Mouse (Mus musculus): ENCODE measurements around the gene Fam43a.

The Fam43a gene

DNA sequence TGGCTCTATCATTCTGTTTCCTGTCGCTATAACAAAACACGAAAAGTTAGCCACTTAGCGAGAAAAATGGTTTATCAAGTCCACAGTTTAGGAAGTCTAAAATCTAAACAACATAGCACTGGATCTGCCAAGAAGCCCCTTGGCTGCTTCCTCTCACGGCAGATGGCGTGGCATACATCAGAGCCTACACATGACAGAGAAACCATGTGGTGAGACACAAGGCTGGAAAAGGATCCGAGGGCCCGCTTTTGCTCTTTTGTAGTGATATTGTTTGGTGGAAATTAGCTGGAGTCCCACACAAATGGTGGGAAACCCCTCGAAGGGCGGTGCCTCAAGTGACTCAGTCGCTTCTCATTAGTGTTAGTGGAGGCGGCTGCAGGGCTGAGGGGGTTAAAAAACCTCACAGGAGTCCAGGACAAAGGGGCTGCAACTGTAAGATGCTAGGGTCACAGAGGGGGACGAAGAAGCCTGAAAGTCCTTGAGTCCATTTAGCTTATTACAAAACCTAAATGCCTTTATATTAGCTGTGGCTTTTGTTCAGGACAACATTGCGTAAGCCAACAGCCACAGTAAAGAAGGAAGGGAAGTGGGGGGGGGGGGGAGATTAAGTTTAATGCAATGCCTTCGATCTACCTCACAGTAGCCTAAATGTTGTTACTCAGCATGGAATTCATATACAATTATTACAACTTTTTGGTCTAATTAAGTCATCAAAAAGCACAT is 3.5 kb upstream of the Fam43a start:
- no peak for DNase-seq (ENCODE audit: low spot score in 2 of 2)

DNA sequence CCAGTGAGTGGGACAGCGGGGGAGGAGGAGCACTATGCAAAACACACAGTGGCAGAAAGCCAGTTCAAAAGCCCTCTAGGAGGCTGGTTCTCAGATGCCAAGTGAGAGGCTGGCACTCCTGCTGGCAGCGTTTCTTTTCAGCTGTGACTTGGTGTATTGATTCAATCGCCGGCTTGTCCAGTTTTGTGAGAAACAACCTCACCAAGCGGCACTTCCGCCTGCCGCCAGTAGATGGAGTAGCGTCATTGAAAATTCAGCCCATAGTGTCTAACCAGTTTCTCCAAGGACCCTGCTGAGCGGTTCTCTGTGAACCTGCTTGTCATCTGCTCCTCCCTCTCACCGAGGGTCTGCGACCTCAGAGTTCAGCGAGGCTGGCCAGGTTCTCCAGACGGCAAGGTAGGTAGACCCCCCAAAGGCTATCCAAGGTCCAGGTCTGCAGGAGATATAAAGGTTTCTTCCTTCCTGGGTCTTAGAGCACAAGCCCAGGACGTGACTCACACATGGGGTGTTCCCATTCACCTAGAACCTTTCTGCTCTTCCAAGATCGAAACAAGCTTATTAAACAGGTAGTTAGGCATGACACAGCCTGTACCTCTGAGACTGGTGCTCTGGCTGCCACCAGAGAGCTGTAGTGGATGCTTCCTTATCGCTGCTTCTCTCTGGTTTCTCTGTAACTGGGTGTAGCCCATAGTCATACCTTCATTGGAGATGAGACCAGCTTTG is 2.4 kb upstream of the Fam43a start:
- peak; percentile 95 to 97 for DNase-seq (ENCODE audit: low spot score in 2 of 2)

DNA sequence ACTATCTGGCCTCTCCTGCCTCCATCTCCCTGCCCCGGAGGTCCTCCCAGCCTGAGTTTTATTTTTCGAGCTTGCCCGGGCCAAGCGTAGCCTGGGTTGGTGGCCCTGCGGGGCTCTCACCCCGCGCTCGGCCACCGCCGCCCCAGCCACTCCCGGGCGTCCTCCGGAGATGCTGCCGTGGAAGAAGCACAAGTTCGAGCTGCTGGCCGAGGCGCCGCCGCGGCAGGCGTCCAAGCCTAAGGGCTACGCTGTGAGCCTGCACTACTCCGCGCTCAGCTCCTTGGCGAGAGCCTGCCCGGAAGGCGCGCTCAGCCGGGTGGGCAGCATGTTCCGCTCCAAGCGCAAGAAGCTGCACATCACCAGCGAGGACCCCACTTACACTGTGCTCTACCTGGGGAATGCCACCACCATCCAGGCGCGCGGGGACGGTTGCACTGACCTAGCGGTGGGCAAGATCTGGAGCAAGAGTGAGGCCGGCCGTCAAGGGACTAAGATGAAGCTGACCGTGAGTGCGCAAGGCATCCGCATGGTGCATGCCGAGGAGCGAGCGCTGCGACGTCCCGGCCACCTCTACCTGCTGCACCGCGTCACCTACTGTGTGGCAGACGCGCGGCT is 1.0 kb downstream of the Fam43a start:
- DNase-seq (ENCODE audit: low spot score in 2 of 2): peak; percentile 22 to 33

DNA sequence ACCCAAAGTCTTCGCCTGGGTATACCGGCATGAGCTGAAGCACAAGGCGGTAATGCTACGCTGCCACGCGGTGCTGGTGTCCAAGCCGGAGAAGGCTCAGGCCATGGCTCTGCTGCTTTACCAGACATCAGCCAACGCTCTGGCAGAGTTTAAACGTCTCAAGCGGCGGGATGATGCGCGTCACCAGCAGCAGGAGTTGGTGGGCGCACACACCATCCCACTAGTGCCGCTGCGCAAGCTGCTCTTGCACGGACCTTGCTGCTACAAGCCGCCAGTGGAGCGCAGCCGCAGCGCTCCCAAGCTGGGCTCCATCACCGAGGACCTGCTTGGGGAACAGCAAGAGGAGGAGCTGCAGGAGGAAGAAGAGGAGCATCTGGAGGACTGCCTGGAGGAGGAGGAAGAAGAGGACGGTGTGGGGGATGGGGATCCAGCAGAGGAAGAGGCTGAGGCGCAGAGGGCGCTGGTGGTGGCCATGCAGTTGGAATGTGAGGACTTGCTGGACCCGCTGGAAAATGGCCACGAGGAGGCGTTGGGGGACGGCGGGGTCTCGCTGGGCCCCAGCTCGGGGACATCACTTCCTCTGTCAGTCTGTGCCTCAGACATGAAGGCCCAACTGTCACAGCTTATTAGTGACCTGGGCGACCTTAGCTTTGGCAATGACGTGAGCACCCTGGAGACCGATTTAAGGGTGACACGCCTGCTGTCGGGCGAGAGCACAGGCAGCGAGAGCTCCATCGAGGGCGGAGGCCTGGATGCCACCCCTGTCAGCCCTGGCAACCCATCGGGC is 1.7 kb downstream of the Fam43a start:
- peak; percentile 27 to 30 for DNase-seq (ENCODE audit: low spot score in 2 of 2)

DNA sequence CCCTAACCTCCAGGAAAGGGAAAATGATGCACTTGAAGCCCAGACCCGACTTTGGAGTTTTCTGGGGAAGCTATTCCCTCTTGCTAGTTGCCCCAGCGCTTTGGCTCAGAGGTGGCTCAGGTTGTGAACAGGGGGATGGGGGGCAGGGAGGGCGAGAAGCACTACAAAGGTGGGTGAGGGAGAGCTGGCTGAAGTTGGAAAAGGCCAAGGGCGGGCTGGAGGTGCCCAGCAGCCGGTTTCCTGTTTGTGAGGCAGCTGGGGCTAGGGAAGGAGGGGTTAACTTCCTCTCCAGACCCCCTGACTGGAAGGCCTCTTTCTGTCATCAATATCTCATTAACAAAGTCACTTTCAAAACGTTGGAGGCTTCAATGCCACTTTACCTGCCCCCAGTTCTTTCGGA is 2.4 kb downstream of the Fam43a start:
- DNase-seq (ENCODE audit: low spot score in 2 of 2): no peak

DNA sequence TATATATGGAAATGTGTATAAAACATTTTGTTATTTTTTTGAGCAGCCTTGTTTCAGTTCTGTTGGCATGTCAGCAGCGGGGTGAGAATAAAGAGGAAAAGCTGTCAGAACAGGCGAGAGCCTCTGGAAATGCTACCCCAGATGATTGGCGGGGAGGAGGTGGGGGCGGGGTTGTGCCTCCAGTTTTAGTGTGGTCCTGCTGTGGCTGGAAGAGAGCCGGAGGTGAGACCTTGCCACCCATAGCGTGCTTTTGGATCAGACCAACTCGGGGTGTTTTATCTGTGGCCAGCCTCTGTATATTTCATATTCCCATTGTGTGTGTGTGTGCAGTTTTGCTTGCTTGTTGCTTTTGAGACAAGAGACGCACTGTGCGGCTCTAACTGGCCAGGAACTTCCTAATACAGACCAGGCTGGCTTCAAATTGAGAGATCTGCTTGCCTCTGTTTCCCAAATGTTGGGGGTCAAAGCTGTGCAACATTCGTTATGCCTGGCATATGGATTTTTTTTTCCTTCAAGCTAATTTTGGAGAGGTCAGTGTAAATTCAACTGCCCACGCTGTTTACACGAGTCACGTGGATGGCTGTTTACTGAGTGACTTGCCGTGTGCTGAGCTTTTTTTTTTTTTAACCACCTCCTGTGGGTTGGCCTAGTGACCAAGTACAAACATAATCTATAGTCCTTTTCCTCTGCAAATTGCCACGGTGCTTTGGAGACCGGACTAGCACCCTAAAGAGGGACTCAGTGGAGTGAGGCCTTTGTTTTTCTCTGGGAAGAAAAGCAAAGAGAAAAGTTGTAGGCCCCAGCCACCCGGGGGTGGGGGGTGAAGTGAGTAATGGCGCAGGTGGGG is 3.4 kb downstream of the Fam43a start:
- DNase-seq (ENCODE audit: low spot score in 2 of 2): no peak

DNA sequence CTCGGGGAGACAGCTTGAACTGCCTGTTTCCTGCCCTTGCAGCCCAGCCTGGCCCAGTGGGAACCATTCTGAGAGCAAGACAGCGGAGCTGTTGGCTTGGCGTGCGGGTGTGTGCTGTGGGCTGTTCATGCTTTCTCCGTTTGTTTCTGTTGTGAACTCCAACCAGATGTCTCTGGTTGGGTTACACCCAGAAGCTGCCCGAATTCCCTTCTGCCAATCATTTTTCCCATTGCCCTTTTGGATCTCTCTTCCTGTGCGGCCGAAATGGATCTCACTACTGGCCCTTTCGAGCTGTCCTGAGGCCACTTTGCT is 4.0 kb downstream of the Fam43a start:
- no peak for DNase-seq (ENCODE audit: low spot score in 2 of 2)

DNA sequence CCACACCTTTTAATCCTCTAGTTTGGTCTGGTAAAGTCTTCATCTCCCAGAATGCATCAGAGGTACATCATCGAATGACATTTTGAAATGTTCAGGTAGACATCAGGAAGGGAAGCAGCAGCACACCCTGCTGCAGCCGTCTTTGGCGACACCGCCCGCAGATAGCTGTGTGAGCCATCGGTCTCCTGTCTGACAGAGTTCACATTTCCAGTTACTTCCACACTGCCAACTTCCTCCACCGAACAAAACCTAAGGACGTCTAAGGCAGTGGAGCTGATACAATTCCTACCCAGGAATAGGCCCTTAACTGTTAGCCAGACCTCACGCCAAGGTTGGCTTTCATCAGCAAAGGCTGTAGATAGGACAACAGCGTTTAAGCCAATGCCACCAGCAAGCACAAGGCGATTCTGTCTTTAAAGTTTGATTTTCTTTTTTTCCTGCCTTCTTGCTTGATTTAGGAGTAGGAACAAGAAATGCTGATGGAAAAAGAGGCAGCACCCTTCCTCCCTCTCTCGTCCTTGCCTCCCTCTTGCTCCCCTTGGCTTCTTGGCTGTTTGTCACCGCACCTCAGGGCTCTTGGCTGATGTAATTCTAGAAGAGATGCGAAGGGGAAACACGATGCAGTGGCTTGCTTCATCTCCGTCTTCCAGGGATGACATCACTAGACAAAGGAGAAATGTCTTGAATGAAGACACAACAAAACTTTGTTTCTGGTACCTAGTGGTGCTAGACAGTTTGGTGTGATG is 4.7 kb downstream of the Fam43a start:
- no peak for DNase-seq (ENCODE audit: low spot score in 2 of 2)

DNA sequence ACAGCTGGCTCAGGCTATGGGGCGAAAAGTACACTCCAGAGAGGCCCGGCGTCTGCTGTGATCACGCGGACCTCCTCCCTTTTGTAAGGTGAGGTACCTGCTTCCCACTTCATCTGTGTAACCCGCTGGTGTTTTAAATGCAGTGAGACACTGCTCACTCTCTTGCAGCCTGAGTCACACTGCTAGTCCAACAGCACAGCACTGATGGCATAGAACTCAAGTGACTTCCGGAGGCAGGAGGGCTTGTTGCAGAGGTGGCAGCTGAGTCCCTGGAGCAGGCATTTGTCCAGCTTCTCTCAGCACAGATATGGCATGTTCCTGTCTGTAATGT is 5.2 kb downstream of the Fam43a start:
- DNase-seq (ENCODE audit: low spot score in 2 of 2): no peak

DNA sequence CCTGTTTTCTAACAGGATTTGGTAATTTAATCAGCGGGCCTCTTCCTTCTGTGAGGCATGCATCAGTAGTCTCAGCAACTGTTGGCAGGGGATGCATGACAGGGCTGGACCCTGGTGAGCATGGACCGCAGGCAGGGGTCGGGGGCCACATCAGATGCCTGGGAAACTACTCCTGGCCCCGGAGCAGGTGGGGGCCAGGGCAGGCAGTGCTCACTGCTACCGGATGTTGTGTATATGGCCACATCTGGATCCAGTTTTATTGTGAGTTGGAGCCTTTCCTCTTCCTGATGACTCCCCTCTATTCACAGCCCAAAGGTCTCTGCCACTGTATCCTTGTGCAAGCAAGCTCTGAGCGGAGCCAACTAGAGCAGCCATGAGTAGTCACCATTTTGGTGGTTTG is 6.0 kb downstream of the Fam43a start:
- no peak for DNase-seq (ENCODE audit: low spot score in 2 of 2)

DNA sequence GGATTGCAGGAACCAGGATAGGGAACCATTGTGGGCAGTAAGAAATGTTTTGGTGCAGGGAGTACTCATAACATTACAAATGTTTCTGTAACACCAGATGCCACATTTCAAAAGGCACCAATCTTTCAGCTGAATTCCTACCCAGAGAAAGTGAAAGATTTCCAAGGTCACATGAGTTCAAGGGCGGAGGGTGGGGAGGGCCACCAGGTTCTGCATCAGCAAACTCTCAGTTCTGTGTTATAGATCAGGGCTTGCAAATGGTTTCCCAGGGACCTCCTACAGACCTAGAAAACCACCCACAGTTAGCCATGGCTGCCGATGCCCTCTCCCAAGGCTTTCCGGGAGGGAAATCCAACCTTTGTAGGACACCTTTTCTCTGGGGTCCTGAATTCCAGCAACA is 8.3 kb downstream of the Fam43a start:
- no peak for DNase-seq (ENCODE audit: low spot score in 2 of 2)

DNA sequence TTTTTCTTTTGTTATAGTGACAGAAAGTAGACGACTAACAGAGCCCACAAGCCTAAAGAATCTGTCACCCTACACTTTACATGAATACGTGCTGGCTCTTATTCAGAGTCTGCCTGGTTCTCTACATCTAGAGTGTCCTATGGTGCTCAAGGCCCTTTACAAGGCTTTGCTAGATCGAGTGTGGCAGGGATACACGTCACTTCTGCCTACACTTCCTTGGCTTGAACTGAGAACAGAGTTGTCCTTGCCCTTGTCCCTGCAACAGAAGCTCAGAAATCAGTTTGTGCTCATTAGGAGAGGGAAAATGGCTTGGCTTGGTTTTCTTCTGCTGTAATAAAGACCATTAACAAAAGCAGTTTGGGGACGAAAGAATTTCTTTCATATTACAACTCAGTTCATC is 11.8 kb downstream of the Fam43a start:
- no peak for DNase-seq (ENCODE audit: low spot score in 2 of 2)

DNA sequence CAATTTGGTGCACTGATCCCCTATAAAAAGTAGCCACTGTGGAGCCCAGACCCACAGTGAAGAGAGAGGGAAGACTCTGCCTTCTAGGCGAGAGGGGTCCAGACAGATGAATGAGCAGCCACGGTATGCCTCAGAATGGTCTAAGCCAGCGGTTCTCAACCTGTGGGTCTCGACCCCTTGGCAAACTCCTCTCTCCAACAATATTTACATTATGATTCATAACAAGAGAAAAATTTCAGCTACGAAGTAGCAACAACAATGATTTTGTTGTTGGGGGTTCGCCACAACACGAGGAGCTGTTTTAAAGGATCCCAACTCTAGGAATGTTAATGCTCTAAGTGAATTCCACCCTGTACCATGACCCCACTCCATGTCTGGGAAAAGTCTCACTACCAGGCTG is 13.6 kb downstream of the Fam43a start:
- DNase-seq (ENCODE audit: low spot score in 2 of 2): no peak

DNA sequence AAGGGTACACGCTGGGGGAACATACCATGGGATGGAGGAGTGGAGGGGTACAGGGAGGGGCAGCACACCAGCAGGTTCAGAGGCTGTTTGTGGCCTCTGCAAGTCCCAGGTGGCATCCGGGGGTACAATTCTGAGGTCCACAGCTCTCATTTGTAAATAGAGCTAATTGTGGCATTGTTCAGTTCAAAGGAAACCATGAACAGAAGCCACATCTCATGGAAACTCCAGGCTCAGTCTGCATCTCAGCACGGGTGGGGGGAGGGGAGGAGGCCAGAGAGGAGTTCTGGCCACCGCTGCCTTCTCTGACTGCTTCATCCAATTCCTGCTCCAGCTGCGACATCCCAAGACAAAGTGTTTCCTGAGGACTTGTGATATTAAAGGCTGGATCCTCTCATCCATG is 14.6 kb downstream of the Fam43a start:
- DNase-seq (ENCODE audit: low spot score in 2 of 2): no peak

DNA sequence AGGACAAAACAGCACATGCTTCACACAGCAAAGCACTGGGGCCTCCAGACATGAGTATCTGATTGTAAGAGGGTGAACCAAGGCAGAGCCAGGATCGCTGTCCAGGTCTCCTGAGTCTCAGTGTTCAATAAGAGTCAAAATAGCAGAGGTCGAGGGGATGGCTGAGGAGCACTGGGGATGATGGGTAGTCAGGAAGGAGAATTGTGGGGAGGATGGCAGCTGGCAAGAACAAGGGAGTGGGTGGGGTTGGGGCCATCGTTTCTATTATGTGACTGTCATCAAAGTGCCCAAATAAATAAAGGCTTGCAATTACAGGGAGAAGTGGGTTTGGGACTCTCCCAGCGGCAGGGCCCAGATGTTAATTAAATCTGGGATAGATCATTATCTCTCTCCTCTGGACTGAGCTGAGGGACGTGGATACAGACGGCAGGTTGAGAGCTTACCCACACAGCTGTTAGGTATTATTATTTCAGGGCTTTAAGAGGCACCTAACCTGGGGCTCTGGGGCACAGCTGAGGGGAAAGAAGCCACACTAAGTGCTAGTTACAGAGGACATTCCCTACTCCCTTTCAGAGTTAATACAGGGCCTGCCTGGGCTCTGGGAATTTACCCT is 15.3 kb downstream of the Fam43a start:
- no peak for DNase-seq (ENCODE audit: low spot score in 2 of 2)

DNA sequence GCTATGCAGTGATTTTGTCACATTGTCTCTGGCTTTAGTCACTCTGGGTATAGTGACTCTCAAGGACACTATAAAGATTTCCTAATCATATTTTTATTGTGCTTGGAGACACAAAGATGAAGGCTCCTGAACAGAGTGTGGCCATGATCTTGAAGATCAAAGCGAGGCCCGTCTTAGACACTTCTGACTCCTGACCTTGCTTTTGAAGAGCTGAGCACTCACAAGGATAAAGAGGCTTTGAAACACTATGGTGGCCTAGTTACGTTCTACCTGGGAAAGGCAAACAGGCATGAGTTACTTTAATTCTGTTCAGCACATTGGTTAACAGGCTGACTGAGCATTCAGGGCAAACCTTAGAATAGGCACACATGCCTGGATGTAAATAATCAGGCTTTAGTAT is 16.8 kb downstream of the Fam43a start:
- DNase-seq (ENCODE audit: low spot score in 2 of 2): no peak

DNA sequence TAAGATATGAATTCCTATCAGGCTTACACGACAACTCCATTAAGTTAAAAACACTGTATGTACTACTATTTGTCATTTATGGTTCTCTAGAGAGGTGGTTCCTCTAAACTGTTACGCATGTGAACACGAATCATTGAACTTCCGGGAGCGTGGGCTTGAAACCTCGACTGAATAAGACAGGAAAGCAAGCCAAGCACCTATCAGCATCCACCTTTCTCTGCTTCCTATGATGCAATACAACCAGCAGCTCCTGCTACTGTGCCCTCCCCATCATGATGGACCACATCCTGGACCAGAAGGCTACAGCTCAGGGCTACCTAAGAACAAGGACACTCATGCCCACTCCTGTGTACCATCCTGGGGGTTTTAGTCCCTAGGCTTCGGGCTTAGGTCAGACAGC is 24.1 kb downstream of the Fam43a start:
- no peak for DNase-seq (ENCODE audit: low spot score in 2 of 2)

DNA sequence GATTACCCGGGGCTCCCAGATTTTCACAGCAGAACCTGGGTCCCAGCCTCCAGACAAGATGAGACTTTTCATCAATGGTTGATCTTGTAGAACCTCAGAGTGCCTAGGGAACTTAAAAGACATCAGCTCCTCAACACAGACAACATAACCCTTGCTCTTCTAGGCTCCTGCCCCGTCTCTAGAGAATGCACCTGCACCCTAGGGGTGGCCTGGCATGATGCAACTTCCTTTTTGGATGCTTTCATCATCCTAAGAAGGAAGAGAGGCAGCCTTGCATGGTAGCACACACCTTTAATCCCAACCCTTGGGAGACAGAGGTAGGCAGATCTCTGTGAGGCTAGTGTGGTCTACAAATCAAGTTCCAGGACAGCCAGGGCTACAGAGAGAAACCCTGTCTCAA is 25.1 kb downstream of the Fam43a start:
- DNase-seq (ENCODE audit: low spot score in 2 of 2): no peak

DNA sequence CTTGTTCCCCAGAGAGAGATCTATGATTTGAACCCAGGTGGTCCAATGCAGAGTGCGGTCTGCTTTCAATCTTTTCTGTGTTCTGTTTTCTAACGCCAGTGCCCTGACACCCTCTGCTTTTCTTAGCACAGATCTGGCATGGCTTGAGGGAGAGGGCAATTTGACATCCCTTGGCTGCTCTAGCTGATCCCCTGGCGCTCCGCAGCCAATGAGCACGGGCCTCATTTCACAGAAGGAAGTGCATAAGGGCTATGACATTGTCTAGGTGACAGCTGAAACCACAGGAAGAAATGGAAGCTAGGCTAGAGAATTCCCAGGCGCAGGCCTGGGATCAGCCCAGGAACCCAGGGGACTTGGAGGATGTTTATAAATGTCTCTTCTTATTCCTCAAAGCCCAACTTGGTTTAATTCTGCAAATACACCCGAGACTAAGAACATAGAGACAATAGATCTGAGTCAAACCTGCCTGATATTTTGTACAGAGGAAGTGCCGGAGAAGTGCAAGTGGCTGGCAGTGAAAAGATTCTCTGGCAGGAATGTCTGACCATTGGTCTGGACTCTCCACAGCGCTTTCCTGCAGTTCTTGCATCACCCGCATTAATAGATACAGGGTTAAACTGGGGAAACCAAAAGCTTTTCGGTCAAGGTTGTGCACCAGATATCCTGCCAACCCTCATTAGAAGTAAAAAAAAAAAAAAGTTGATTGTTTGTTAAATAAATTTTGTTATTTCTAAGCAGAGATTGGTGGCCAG is 28.2 kb downstream of the Fam43a start:
- no peak for DNase-seq (ENCODE audit: low spot score in 2 of 2)

DNA sequence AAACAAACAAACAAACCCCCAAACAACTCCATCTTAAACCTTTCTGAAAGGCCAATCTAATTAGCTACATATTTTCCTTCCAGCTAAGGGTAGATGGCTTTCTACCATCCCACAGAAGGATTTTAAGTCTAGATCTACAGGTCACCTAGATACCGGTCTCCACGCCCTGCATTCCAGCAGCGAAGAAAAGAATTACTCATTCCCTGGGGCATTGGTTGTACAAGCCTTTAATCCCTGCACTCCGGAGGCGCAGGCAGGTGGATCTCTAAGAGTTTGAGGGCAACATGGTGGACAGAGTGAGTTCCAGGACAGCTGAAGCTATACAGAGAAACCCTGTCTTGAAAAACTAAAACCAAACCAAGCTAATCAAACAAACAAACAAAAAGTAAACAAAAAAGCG is 28.9 kb downstream of the Fam43a start:
- DNase-seq (ENCODE audit: low spot score in 2 of 2): no peak

Measured in frontal cortex, postnatal 25 days (tissue).